Mouse (Mus musculus): ENCODE measurements around the gene Gsto1. TPM values are rescaled to one million over a fixed set of nuclear protein-coding genes. Genes with fewer than 3 reads are reported as not detected.

The Gsto1 gene
- total and polyA plus RNA-seq, 2 experiments from 2014 or later, result 120 to 166 TPM

DNA sequence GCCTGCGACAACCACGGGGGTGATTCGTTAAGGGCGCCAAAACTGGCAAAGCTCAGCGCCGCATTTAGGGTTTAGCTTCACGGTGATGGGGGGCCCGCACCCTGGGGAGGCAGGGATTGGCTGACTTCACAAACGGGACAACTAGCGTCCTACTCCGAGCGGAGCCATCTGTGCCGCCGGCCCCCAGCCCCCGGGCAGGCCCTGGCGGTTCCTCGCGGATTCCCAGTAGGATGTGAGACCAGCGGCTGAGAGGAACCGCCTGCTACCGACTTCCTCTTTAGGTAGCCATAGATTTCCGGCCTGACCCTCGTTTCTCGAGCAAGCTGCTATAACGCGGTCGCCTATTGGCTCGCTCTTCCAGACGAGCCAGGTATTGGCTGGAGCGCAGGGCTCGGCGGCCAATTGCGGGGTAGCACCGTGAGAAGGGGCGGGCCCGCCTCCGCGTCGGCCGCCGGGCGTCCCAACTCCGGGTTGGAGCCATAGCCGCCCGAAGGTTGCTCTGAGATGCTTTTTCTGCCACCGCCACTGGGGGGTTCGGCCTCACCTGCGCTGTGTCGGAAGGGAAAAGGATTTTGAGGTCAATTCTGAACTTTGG, 10.7 kb downstream of the Gsto1 start, which contains the start of gene Gsto2:
Gene Gsto2 (plus strand): TSS at position 182 of the 595 bp plus-strand sequence.
- Histone ChIP-seq H3K9me3 (ENCODE audit: low read length) (no peaks in the 10 kb centered on the region), H3K9ac (peak within 1 kb of the TSS; percentile 88), H3K27ac (ENCODE audit: low read depth, low read length) (peak within 1 kb of the TSS; percentile 93), H3K27me3 (ENCODE audit: insufficient read depth, low read length) (no peaks in the 10 kb centered on the region; the same call in 1 of the 2 replicates), H3K4me2 (ENCODE audit: low read depth) (peak within 1 kb of the TSS; percentile 89), H3K4me1 (ENCODE audit: insufficient read depth) (0 out of 2 replicates have a peak, but pooled peaks cover 5% of the 10 kb centered on the region), H3K4me3 (ENCODE audit: low read depth, low read length) (peak within 1 kb of the TSS; percentile 60), H3K36me3 (ENCODE audit: insufficient read depth) (peaks cover 12% of the 10 kb centered on the region; the same call in 1 of the 2 replicates)
- DNase-seq, result peak; percentile 97
- peak; percentile 67 for TF ChIP-seq CTCF (IDR thresholded peaks at IDR 0.05; ENCODE audit: low read depth)
- WGBS, result 1% methylated on average over 49 of the region's 49 CpGs
- ATAC-seq, result peak; percentile 100

DNA sequence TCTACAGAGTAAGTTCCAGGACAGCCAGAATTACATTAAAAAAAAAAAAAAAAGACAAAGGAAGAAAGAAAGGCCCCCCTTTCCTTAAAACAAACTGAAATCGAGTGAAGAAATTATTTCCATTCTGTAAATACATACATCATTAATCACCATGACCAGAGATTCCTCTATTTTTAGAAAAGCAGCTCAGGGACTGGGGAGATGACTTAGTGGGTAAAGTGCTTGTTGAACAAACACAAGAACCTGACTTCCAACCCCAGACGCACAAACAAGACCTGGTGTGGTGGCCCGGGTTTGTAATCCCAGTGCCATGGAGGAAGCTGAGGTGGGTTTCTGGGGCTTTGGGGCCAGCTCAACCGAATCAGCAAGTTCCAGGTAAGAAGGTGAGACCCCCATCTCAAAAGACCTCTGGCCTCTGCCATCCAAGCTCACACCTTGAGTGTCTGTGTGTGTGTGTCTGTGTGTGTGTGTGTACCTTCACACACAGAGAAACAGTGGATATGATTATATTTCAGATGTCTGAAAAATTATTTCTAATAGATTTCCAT, 12.9 kb downstream of the Gsto1 start:
- ATAC-seq, result no peak
- Histone ChIP-seq H3K4me1 (ENCODE audit: insufficient read depth) (0 out of 2 replicates have a peak, but pooled peaks cover 5% of the 10 kb centered on the region), H3K9me3 (ENCODE audit: low read length) (no peaks in the 10 kb centered on the region), H3K36me3 (ENCODE audit: insufficient read depth) (peaks cover 4% of the 10 kb centered on the region; the same call in 1 of the 2 replicates), H3K27me3 (ENCODE audit: insufficient read depth, low read length) (no peaks in the 10 kb centered on the region; the same call in 1 of the 2 replicates), H3K9ac (no peak overlapping the region), H3K27ac (ENCODE audit: low read depth, low read length) (no peak overlapping the region), H3K4me2 (ENCODE audit: low read depth) (no peak overlapping the region), H3K4me3 (ENCODE audit: low read depth, low read length) (no peak overlapping the region)
- no peak for DNase-seq
- no peak for TF ChIP-seq CTCF (IDR thresholded peaks at IDR 0.05; ENCODE audit: low read depth)
- WGBS, result 73% methylated on average over 4 of the region's 4 CpGs

DNA sequence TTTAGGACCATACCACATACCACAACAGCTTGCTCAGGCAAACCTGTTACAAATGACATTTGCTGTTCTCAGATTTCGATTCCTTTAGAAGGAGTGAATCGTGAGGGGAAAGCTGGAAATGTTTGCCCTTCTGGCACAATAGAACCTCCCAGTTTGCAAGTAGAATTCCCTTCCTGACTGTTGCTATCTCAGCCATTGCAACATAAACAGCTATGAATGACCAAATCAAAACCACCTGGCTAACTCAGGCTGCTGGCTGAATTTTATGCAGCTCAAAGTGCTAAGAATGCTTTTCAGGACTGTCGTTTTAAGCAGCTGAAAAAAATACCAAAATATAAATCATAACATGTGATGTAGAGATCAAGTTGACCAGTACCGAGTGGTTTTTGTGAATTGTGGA, 14.2 kb downstream of the Gsto1 start:
- no peak for DNase-seq
- Histone ChIP-seq H3K4me3 (ENCODE audit: low read depth, low read length) (no peak overlapping the region), H3K27ac (ENCODE audit: low read depth, low read length) (no peak overlapping the region), H3K9me3 (ENCODE audit: low read length) (no peaks in the 10 kb centered on the region), H3K36me3 (ENCODE audit: insufficient read depth) (no peaks in the 10 kb centered on the region), H3K9ac (no peak overlapping the region), H3K27me3 (ENCODE audit: insufficient read depth, low read length) (no peaks in the 10 kb centered on the region; the same call in 1 of the 2 replicates), H3K4me2 (ENCODE audit: low read depth) (no peak overlapping the region), H3K4me1 (ENCODE audit: insufficient read depth) (0 out of 2 replicates have a peak, but pooled peaks cover 5% of the 10 kb centered on the region)
- TF ChIP-seq CTCF (IDR thresholded peaks at IDR 0.05; ENCODE audit: low read depth), result no peak
- WGBS, result 72% methylated on average over 4 of the region's 4 CpGs
- ATAC-seq, result no peak

DNA sequence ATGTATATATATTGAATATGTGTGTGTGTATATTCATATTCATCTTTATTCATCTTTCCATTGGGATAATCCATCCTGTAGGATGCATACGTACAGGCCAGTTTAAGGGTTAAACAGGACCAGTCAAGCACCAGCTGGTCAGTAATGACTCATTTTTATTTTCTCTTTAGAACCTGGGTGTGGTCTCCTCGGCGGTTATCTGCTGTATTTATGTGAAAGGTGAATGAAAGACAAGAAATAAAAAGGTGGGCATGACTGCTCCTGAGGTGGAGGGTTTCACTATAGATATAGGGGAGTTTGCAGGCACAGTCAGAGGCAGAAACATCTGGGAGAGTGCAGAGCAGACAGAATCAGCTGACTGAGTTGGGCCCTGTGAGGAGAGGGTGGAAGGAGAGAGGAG, 14.7 kb downstream of the Gsto1 start:
- no peak overlapping the region for H3K27ac ChIP-seq (ENCODE audit: low read depth, low read length)
- 0 out of 2 replicates have a peak, but pooled peaks cover 5% of the 10 kb centered on the region for H3K4me1 ChIP-seq (ENCODE audit: insufficient read depth)
- WGBS, result 68% methylated on average over 3 of the region's 3 CpGs
- DNase-seq (no peak), ATAC-seq (no peak)
- no peak overlapping the region for H3K9ac ChIP-seq
- H3K9me3 ChIP-seq (ENCODE audit: low read length), result no peaks in the 10 kb centered on the region
- no peak overlapping the region for H3K4me3 ChIP-seq (ENCODE audit: low read depth, low read length)
- no peaks in the 10 kb centered on the region; the same call in 1 of the 2 replicates for H3K27me3 ChIP-seq (ENCODE audit: insufficient read depth, low read length)
- H3K4me2 ChIP-seq (ENCODE audit: low read depth), result no peak overlapping the region
- no peak for TF ChIP-seq CTCF (IDR thresholded peaks at IDR 0.05; ENCODE audit: low read depth)
- H3K36me3 ChIP-seq (ENCODE audit: insufficient read depth), result no peaks in the 10 kb centered on the region

DNA sequence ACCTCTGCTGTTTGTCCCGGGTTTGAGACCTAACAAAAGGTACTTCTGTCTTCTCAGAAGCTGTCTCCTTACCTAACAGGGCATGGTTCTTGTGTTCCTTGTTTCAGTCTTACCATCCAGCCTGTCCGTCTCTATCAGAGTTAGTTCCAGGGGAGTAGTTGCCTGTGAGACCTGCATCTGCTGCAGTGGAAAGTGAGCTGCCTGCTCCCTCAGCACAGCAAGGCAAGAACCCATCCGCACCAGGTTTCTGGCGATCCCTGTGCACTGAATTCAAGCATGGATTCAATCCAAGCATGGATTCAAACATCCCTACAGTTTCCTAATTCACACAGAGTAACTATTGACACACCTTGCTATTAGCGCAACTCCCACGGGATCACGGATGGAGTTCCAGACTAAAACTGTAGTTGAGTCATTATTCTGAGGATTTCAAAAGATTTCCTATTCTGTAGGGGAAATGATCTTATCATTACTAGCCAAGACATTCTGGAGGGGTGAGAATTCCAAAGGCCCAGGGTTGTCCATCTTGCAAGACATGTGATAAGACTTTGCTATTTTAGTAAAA, 15.4 kb downstream of the Gsto1 start:
- Histone ChIP-seq H3K27me3 (ENCODE audit: insufficient read depth, low read length) (no peaks in the 10 kb centered on the region; the same call in 1 of the 2 replicates), H3K4me1 (ENCODE audit: insufficient read depth) (0 out of 2 replicates have a peak, but pooled peaks cover under 1% of the 10 kb centered on the region), H3K9ac (no peak overlapping the region), H3K9me3 (ENCODE audit: low read length) (no peaks in the 10 kb centered on the region), H3K36me3 (ENCODE audit: insufficient read depth) (no peaks in the 10 kb centered on the region), H3K4me2 (ENCODE audit: low read depth) (no peak overlapping the region), H3K4me3 (ENCODE audit: low read depth, low read length) (no peak overlapping the region), H3K27ac (ENCODE audit: low read depth, low read length) (no peak overlapping the region)
- TF ChIP-seq CTCF (IDR thresholded peaks at IDR 0.05; ENCODE audit: low read depth), result no peak
- ATAC-seq (no peak), DNase-seq (no peak)
- WGBS, result 72% methylated on average over 7 of the region's 7 CpGs

DNA sequence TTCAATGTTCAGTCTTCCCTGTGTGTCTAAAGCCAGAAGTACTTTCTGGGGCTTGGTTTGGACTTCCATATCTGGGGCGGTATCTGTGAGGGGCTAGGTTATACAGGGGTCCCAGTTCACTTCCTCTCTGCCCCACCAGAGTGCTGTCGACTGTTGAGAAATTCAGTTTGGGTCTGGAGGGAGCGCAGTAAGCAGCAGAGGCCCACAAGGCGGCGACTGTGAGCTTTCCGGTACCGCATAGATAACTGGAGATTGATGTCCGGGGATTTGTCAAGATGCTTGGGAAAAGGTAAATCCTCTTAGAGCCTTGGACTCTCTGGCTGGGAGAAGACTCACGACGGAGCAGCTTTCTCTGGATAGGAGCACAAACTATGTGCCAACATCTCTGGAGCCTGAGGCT, 16.7 kb downstream of the Gsto1 start:
- Histone ChIP-seq H3K4me2 (ENCODE audit: low read depth) (no peak overlapping the region), H3K4me1 (ENCODE audit: insufficient read depth) (no peaks in the 10 kb centered on the region), H3K27ac (ENCODE audit: low read depth, low read length) (no peak overlapping the region), H3K36me3 (ENCODE audit: insufficient read depth) (no peaks in the 10 kb centered on the region), H3K9ac (no peak overlapping the region), H3K9me3 (ENCODE audit: low read length) (no peaks in the 10 kb centered on the region), H3K4me3 (ENCODE audit: low read depth, low read length) (no peak overlapping the region), H3K27me3 (ENCODE audit: insufficient read depth, low read length) (no peaks in the 10 kb centered on the region; the same call in 1 of the 2 replicates)
- DNase-seq (peak; percentile 23), ATAC-seq (no peak)
- 18% methylated on average over 10 of the region's 10 CpGs for WGBS
- peak; percentile 58 for TF ChIP-seq CTCF (IDR thresholded peaks at IDR 0.05; ENCODE audit: low read depth)

DNA sequence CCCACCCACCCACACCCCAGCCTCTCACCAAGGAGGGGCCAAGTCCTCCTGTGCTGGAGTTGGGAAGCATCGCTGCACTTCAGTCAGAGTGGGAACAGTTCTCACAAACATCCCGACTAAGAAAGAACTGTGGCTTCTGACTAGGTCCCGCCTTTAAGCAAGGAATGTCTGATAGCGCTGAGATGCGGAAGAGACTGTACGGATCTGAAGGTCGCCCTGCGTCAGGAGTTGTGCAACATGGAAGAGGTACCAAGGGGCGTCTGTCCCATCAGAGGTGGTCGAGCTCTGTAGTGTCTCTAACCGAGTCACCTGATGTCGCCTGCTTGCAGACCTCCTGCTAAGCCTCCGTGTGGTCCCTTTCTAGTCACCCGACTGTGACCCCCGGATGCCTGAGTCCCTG, 21.5 kb downstream of the Gsto1 start:
- Histone ChIP-seq H3K9ac (no peak overlapping the region), H3K27ac (ENCODE audit: low read depth, low read length) (no peak overlapping the region), H3K4me1 (ENCODE audit: insufficient read depth) (no peaks in the 10 kb centered on the region), H3K36me3 (ENCODE audit: insufficient read depth) (no peaks in the 10 kb centered on the region), H3K4me3 (ENCODE audit: low read depth, low read length) (no peak overlapping the region), H3K9me3 (ENCODE audit: low read length) (no peaks in the 10 kb centered on the region), H3K4me2 (ENCODE audit: low read depth) (no peak overlapping the region), H3K27me3 (ENCODE audit: insufficient read depth, low read length) (0 out of 2 replicates have a peak, but pooled peaks cover 3% of the 10 kb centered on the region)
- DNase-seq (no peak), ATAC-seq (no peak)
- no peak for TF ChIP-seq CTCF (IDR thresholded peaks at IDR 0.05; ENCODE audit: low read depth)
- 82% methylated on average over 15 of the region's 15 CpGs for WGBS
